Mouse (Mus musculus): Measurements from ENCODE around the gene Plet1. TPM values are rescaled to one million over a fixed set of nuclear protein-coding genes. Genes with fewer than 3 reads are reported as not detected.

Gene Plet1
- total RNA-seq, 2 experiments from 2014 or later, result not detected

- no peak for ATAC-seq (replicated peaks; ENCODE audit: low FRiP score, poor library complexity, severe bottlenecking)
Observed at GRCm38 (mm10) chr9:50493777-50494176, 548 bp upstream of the Plet1 start.

GRCm38 (mm10) chr9:50495405-50496150 lies 1.3 kb downstream of the Plet1 start:
- no peak for ATAC-seq (replicated peaks; ENCODE audit: low FRiP score, poor library complexity, severe bottlenecking)

- ATAC-seq (replicated peaks; ENCODE audit: low FRiP score, poor library complexity, severe bottlenecking), result no peak
Observed at GRCm38 (mm10) chr9:50496151-50496505, 1.8 kb downstream of the Plet1 start.

GRCm38 (mm10) chr9:50496546-50496945 lies 2.2 kb downstream of the Plet1 start:
- ATAC-seq (replicated peaks; ENCODE audit: low FRiP score, poor library complexity, severe bottlenecking), result no peak

GRCm38 (mm10) chr9:50497076-50497475 lies 2.8 kb downstream of the Plet1 start:
- ATAC-seq (replicated peaks; ENCODE audit: low FRiP score, poor library complexity, severe bottlenecking), result no peak

GRCm38 (mm10) chr9:50497536-50497935 lies 3.2 kb downstream of the Plet1 start:
- ATAC-seq (replicated peaks; ENCODE audit: low FRiP score, poor library complexity, severe bottlenecking), result no peak

- ATAC-seq (replicated peaks; ENCODE audit: low FRiP score, poor library complexity, severe bottlenecking), result no peak
Observed at GRCm38 (mm10) chr9:50498815-50499214, 4.5 kb downstream of the Plet1 start.

GRCm38 (mm10) chr9:50499781-50500180 lies 5.5 kb downstream of the Plet1 start:
- ATAC-seq (replicated peaks; ENCODE audit: low FRiP score, poor library complexity, severe bottlenecking), result no peak

GRCm38 (mm10) chr9:50500467-50500973 lies 6.2 kb downstream of the Plet1 start:
- no peak for ATAC-seq (replicated peaks; ENCODE audit: low FRiP score, poor library complexity, severe bottlenecking)

GRCm38 (mm10) chr9:50500974-50501501 lies 6.7 kb downstream of the Plet1 start:
- no peak for ATAC-seq (replicated peaks; ENCODE audit: low FRiP score, poor library complexity, severe bottlenecking)

GRCm38 (mm10) chr9:50502949-50503348 lies 8.6 kb downstream of the Plet1 start:
- ATAC-seq (replicated peaks; ENCODE audit: low FRiP score, poor library complexity, severe bottlenecking), result no peak

- no peak for ATAC-seq (replicated peaks; ENCODE audit: low FRiP score, poor library complexity, severe bottlenecking)
Observed at GRCm38 (mm10) chr9:50505405-50505804, 11.1 kb downstream of the Plet1 start.

- no peak for ATAC-seq (replicated peaks; ENCODE audit: low FRiP score, poor library complexity, severe bottlenecking)
Observed at GRCm38 (mm10) chr9:50507570-50507969, 13.2 kb downstream of the Plet1 start.

- no peak for ATAC-seq (replicated peaks; ENCODE audit: low FRiP score, poor library complexity, severe bottlenecking)
Observed at GRCm38 (mm10) chr9:50515462-50515861, 21.1 kb downstream of the Plet1 start.

GRCm38 (mm10) chr9:50518781-50519180 lies 24.5 kb downstream of the Plet1 start:
- peak; percentile 63; the same call in 1 of the 2 replicates for ATAC-seq (replicated peaks; ENCODE audit: low FRiP score, poor library complexity, severe bottlenecking)

- ATAC-seq (replicated peaks; ENCODE audit: low FRiP score, poor library complexity, severe bottlenecking), result no peak
Observed at GRCm38 (mm10) chr9:50520748-50521147, 26.4 kb downstream of the Plet1 start.

- no peak for ATAC-seq (replicated peaks; ENCODE audit: low FRiP score, poor library complexity, severe bottlenecking)
Observed at GRCm38 (mm10) chr9:50521562-50521961, 27.2 kb downstream of the Plet1 start.

GRCm38 (mm10) chr9:50522574-50522973 lies 28.2 kb downstream of the Plet1 start:
- ATAC-seq (replicated peaks; ENCODE audit: low FRiP score, poor library complexity, severe bottlenecking), result no peak

- no peak for ATAC-seq (replicated peaks; ENCODE audit: low FRiP score, poor library complexity, severe bottlenecking)
Observed at GRCm38 (mm10) chr9:50524936-50525335, 30.6 kb downstream of the Plet1 start.

- ATAC-seq (replicated peaks; ENCODE audit: low FRiP score, poor library complexity, severe bottlenecking), result no peak
Observed at GRCm38 (mm10) chr9:50525585-50525984, 31.3 kb downstream of the Plet1 start.

GRCm38 (mm10) chr9:50527860-50528259 lies 33.5 kb downstream of the Plet1 start:
- peak; percentile 17 for ATAC-seq (replicated peaks; ENCODE audit: low FRiP score, poor library complexity, severe bottlenecking)
